Mouse (Mus musculus) MEL (cell line): Measurements from ENCODE around the gene Gm8251. TPM values are rescaled to one million over a fixed set of nuclear protein-coding genes. Genes with fewer than 3 reads are reported as not detected.

Experiments
- DNase-seq: peaks from one replicate; pipeline ENCODE4 v3.0.0; 2011; ENCODE audit warnings: low read depth, low spot score
- H3K27ac ChIP-seq: 2 replicates; pipeline ENCODE4 v1.5.1; 2012; ENCODE audit warnings: low read depth, mild to moderate bottlenecking, control low read depth, low read length, moderate library complexity; ENCODE audit not compliant: control insufficient read depth
- H3K27me3 ChIP-seq, 2 experiments: fragments of 150-350 bp in 1 of 2; sonication (generic) in 1 of 2; 2 replicates each; pipeline ENCODE4 v1.6.1; 2012; ENCODE audit warnings: low read length in 2 of 2, mild to moderate bottlenecking in 2 of 2, improper control_type of control experiment in 1 of 2, moderate library complexity in 1 of 2; ENCODE audit not compliant: insufficient read depth in 2 of 2, control insufficient read depth in 1 of 2
- H3K36me3 ChIP-seq, 2 experiments: 2 replicates each; pipeline ENCODE4 v1.6.1; 2012 to 2014; ENCODE audit warnings: low read length in 2 of 2, improper control_type of control experiment in 1 of 2, inconsistent platforms in 1 of 2, mild to moderate bottlenecking in 1 of 2; ENCODE audit not compliant: insufficient read depth in 2 of 2, control insufficient read depth in 1 of 2
- H3K4me1 ChIP-seq, 2 experiments: fragments of 150-350 bp in 1 of 2; sonication (generic) in 1 of 2; 2 replicates each; pipeline ENCODE4 v1.6.1; 2012; ENCODE audit warnings: low read length in 2 of 2, improper control_type of control experiment in 1 of 2, mild to moderate bottlenecking in 1 of 2; ENCODE audit not compliant: insufficient read depth in 2 of 2, control insufficient read depth in 1 of 2
- H3K4me3 ChIP-seq, 2 experiments: fragments of 150-350 bp in 1 of 2; sonication (generic) in 1 of 2; 2 replicates each; pipeline ENCODE4 v1.5.1; 2012; ENCODE audit warnings: low read depth in 2 of 2, low read length in 2 of 2, mild to moderate bottlenecking in 2 of 2, moderate library complexity in 2 of 2, control low read depth in 1 of 2, improper control_type of control experiment in 1 of 2; ENCODE audit not compliant: control insufficient read depth in 1 of 2, insufficient read depth in 1 of 2
- H3K79me2 ChIP-seq: 2 replicates; pipeline ENCODE4 v1.6.1; 2012; ENCODE audit warnings: mild to moderate bottlenecking, low read length, moderate library complexity; ENCODE audit not compliant: control insufficient read depth, poor library complexity, insufficient read depth
- H3K9ac ChIP-seq: 2 replicates; pipeline ENCODE4 v1.6.1; 2012; ENCODE audit warnings: low read depth, mild to moderate bottlenecking, control low read depth, low read length, moderate library complexity; ENCODE audit not compliant: control insufficient read depth, poor library complexity, severe bottlenecking
- H3K9me3 ChIP-seq: fragments of 150-350 bp; sonication (generic); replicated peaks from 2 replicates; pipeline ENCODE4 v1.6.1; 2012; ENCODE audit warnings: mild to moderate bottlenecking, low read length, improper control_type of control experiment, moderate library complexity; ENCODE audit not compliant: insufficient read depth
- CHD1 ChIP-seq: IDR thresholded peaks from 2 replicates; pipeline ENCODE4 v1.6.1; 2012; ENCODE audit warnings: low read depth, mild to moderate bottlenecking, inconsistent platforms, low read length, improper control_type of control experiment
- GABPA ChIP-seq: IDR thresholded peaks from 2 replicates; pipeline ENCODE4 v1.6.1; 2012; ENCODE audit warnings: low read depth, mild to moderate bottlenecking, inconsistent platforms, low read length, improper control_type of control experiment, moderate library complexity
- HCFC1 ChIP-seq: IDR thresholded peaks from 2 replicates; pipeline ENCODE4 v1.6.1; 2012; ENCODE audit warnings: low read depth, mild to moderate bottlenecking, inconsistent platforms, low read length, improper control_type of control experiment, moderate library complexity
- JUND ChIP-seq: IDR thresholded peaks from 2 replicates; pipeline ENCODE4 v1.6.1; 2011; ENCODE audit warnings: low read depth, mild to moderate bottlenecking, improper control_type of control experiment, low read length
- MYC ChIP-seq: IDR thresholded peaks from 2 replicates; pipeline ENCODE4 v1.6.1; 2011; ENCODE audit warnings: low read depth, mild to moderate bottlenecking, low read length, improper control_type of control experiment, moderate library complexity
- USF1 ChIP-seq: IDR thresholded peaks from 2 replicates; pipeline ENCODE4 v1.6.1; 2014; ENCODE audit warnings: low read depth, mild to moderate bottlenecking, inconsistent platforms, low read length, improper control_type of control experiment, moderate library complexity
- USF2 ChIP-seq, 2 experiments: IDR thresholded peaks; 2 replicates each; pipeline ENCODE4 v1.6.1; 2011 to 2012; ENCODE audit warnings: improper control_type of control experiment in 2 of 2, low read length in 2 of 2, borderline replicate concordance in 1 of 2, inconsistent platforms in 1 of 2, low read depth in 1 of 2, mild to moderate bottlenecking in 1 of 2; ENCODE audit not compliant: insufficient read depth in 1 of 2
- ZC3H11A ChIP-seq: IDR thresholded peaks from 2 replicates; pipeline ENCODE4 v1.6.1; 2012; ENCODE audit warnings: low read depth, mild to moderate bottlenecking, inconsistent platforms, low read length, improper control_type of control experiment
- polyA plus RNA-seq, 2 experiments: library from polyadenylated mRNA; stranded (reverse) in 1 of 2; unstranded in 1 of 2; fragments of >175 nt in 1 of 2; fragments of >200 nt in 1 of 2; gene quantifications; 2 replicates each; pipeline versions ENCODE4 v1.2.1 to v1.2.4; 2012; ENCODE audit warnings: low replicate concordance in 2 of 2, low read depth in 1 of 2; ENCODE audit not compliant: insufficient read length in 2 of 2, insufficient read depth in 1 of 2, missing spikeins in 1 of 2
- total RNA-seq: library from RNA; depleted of rRNA; stranded (reverse); fragments of 300-350 nt; gene quantifications from 2 replicates; pipeline ENCODE4 v1.2.3, GENCODE M21; 2012; rRNA removed

Gene Gm8251
- total and polyA plus RNA-seq, 3 experiments, result 0.04 to 0.14 TPM; not detected in 1

GRCm38 (mm10) chr1:44015556-44015955, 46.2 kb downstream of the Gm8251 start:
- Histone ChIP-seq H3K27ac (no peak overlapping the region), H3K4me3 (no peak overlapping the region), H3K79me2 (no peaks in the 10 kb centered on the region), H3K9me3 (no peaks in the 10 kb centered on the region), H3K27me3 (no peaks in the 10 kb centered on the region; a peak in 2 of 4 replicates), H3K9ac (no peak overlapping the region), H3K36me3 (no peaks in the 10 kb centered on the region), H3K4me1 (no peaks in the 10 kb centered on the region)
- DNase-seq, result no peak
- no peak for TF ChIP-seq USF2 (IDR thresholded peaks at IDR 0.05; ENCODE audit: borderline replicate concordance in 1 of 2, insufficient read depth in 1 of 2, low read depth in 1 of 2, low read length in 2 of 2)
- no peak for TF ChIP-seq HCFC1
- TF ChIP-seq USF1, result no peak
- no peak for TF ChIP-seq CHD1
- TF ChIP-seq JUND, result no peak
- TF ChIP-seq ZC3H11A, result no peak
- no peak for TF ChIP-seq MYC
- TF ChIP-seq GABPA, result no peak

Other genes with a start within 250 kb of the Gm8251 start
- 16.7 and 16.9 TPM in 2 replicates for gene Uxs1, start 234.1 kb downstream of the Gm8251 start, total RNA-seq
- gene Uxs1, start 234.1 kb downstream of the Gm8251 start, polyA plus RNA-seq, result 10 to 100 TPM in 1 of 2 experiments, not detected in 1; 26.2 TPM
- gene Tpp2, start 128.3 kb downstream of the Gm8251 start, total RNA-seq, result 47.4 and 52.0 TPM in 2 replicates
- 10 to 100 TPM in 1 of 2 experiments, not detected in 1; 41.1 TPM for gene Tpp2, start 128.3 kb downstream of the Gm8251 start, polyA plus RNA-seq
- gene Mettl21c, start 41.9 kb downstream of the Gm8251 start, total RNA-seq, result 0.08 and 0.10 TPM in 2 replicates
- under 1 TPM in 1 of 2 experiments, not detected in 1; 0.13 TPM for gene Mettl21c, start 41.9 kb downstream of the Gm8251 start, polyA plus RNA-seq
- 85.4 and 88.2 TPM in 2 replicates for gene Tex30, start 40.5 kb upstream of the Gm8251 start, total RNA-seq
- 100 to 1,000 TPM in 1 of 2 experiments, not detected in 1; 115 TPM for gene Tex30, start 40.5 kb upstream of the Gm8251 start, polyA plus RNA-seq
- 16.7 and 17.6 TPM in 2 replicates for gene Kdelc1, start 56.9 kb upstream of the Gm8251 start, total RNA-seq
- 10 to 100 TPM in 1 of 2 experiments, not detected in 1; 28.7 TPM for gene Kdelc1, start 56.9 kb upstream of the Gm8251 start, polyA plus RNA-seq
- 11.8 and 16.7 TPM in 2 replicates for gene Bivm, start 57.0 kb upstream of the Gm8251 start, total RNA-seq
- 10 to 100 TPM in 1 of 2 experiments, not detected in 1; 27.2 TPM for gene Bivm, start 57.0 kb upstream of the Gm8251 start, polyA plus RNA-seq
- 8.0 and 8.2 TPM in 2 replicates for gene Ercc5, start 85.8 kb upstream of the Gm8251 start, total RNA-seq
- 1 to 10 TPM in 1 of 2 experiments, not detected in 1; 8.5 TPM for gene Ercc5, start 85.8 kb upstream of the Gm8251 start, polyA plus RNA-seq
- not detected in 2 replicates for gene Mettl21e, start 157.0 kb upstream of the Gm8251 start, total RNA-seq
- gene Mettl21e, start 157.0 kb upstream of the Gm8251 start, polyA plus RNA-seq, result not detected